Mouse (Mus musculus) limb, embryonic 15.5 days (tissue): ENCODE results near the gene Tvp23b. TPM values are rescaled to one million over a fixed set of nuclear protein-coding genes. Genes with fewer than 3 reads are reported as not detected.

Source experiments
- ATAC-seq: fragments of 200-750 bp; cut with Nextera tagmentation; 2 replicates; pipeline ENCODE4 v1.8.0; 2017; ENCODE audit warnings: low read depth, moderate TSS enrichment; ENCODE audit not compliant: insufficient number of reproducible peaks, low FRiP score, low TSS enrichment
- H3K27ac ChIP-seq: fragments of 300-500 bp; sonication (generic); 2 replicates; pipeline ENCODE4 v1.5.1; 2015; ENCODE audit warnings: moderate library complexity, mild to moderate bottlenecking, inconsistent platforms
- H3K27me3 ChIP-seq: fragments of 300-500 bp; sonication (generic); 2 replicates; pipeline ENCODE4 v1.6.1; 2015; ENCODE audit warnings: inconsistent platforms
- H3K36me3 ChIP-seq: fragments of 300-500 bp; sonication (generic); 2 replicates; pipeline ENCODE4 v1.6.1; 2015; ENCODE audit warnings: inconsistent platforms
- H3K4me1 ChIP-seq: fragments of 300-500 bp; sonication (generic); 2 replicates; pipeline ENCODE4 v1.6.1; 2015; ENCODE audit warnings: inconsistent platforms
- H3K4me2 ChIP-seq: fragments of 300-500 bp; sonication (generic); 2 replicates; pipeline ENCODE4 v1.6.1; 2015; ENCODE audit warnings: mild to moderate bottlenecking, inconsistent platforms
- H3K4me3 ChIP-seq: fragments of 300-500 bp; sonication (generic); 2 replicates; pipeline ENCODE4 v1.5.1; 2015; ENCODE audit warnings: mild to moderate bottlenecking, inconsistent platforms
- H3K9ac ChIP-seq: fragments of 300-500 bp; sonication (generic); 2 replicates; pipeline ENCODE4 v1.6.1; 2015; ENCODE audit warnings: inconsistent platforms
- H3K9me3 ChIP-seq: fragments of 300-500 bp; sonication (generic); 2 replicates; pipeline ENCODE4 v1.6.1; 2016; ENCODE audit warnings: inconsistent platforms
- WGBS: fragments of 180-500 bp; shearing (Covaris S2); methylation state at CpG from one replicate; pipeline ENCODE4 v1.1.7; 2015; 5-methylcytosine and 5-hydroxymethylcytosine counted together
- polyA plus RNA-seq: library from polyadenylated mRNA; unstranded; fragments of >200 nt; fragmentation: Nextera tagmentation; extraction: Ambion mirVana; gene quantifications from 2 replicates; pipeline ENCODE4 v1.2.1, GENCODE M21; 2015

Tvp23b gene
- polyA plus RNA-seq, 1 experiment from 2014 or later = 82.1 TPM

- ATAC-seq = no peak
- Histone ChIP-seq H3K36me3 (no peaks in the 10 kb centered on the region), H3K4me3 (no peak overlapping the region), H3K27me3 (no peaks in the 10 kb centered on the region), H3K9ac (no peak overlapping the region), H3K9me3 (0 out of 2 replicates have a peak, but pooled peaks cover 4% of the 10 kb centered on the region), H3K4me2 (no peak overlapping the region), H3K4me1 (no peaks in the 10 kb centered on the region), H3K27ac (no peak overlapping the region)
- WGBS = 44% methylated on average over 3 of the region's 3 CpGs
Measured at GRCm38 (mm10) chr11:62929799-62930198, 50.5 kb downstream of the Tvp23b start.

- WGBS = 76% methylated on average over 4 of the region's 4 CpGs
- ATAC-seq = no peak
- Histone ChIP-seq H3K4me2 (no peak overlapping the region), H3K36me3 (no peaks in the 10 kb centered on the region), H3K27ac (no peak overlapping the region), H3K9me3 (0 out of 2 replicates have a peak, but pooled peaks cover 4% of the 10 kb centered on the region), H3K27me3 (no peaks in the 10 kb centered on the region), H3K4me1 (no peaks in the 10 kb centered on the region), H3K9ac (no peak overlapping the region), H3K4me3 (no peak overlapping the region)
Measured at GRCm38 (mm10) chr11:62930574-62930973, 51.3 kb downstream of the Tvp23b start.

GRCm38 (mm10) chr11:62931141-62931540 is 51.9 kb downstream of the Tvp23b start:
- no peak overlapping the region for H3K27ac ChIP-seq
- H3K9ac ChIP-seq = no peak overlapping the region
- 67% methylated on average over 5 of the region's 5 CpGs for WGBS
- no peaks in the 10 kb centered on the region for H3K27me3 ChIP-seq
- ATAC-seq = no peak
- H3K36me3 ChIP-seq = no peaks in the 10 kb centered on the region
- H3K4me1 ChIP-seq = no peaks in the 10 kb centered on the region
- no peak overlapping the region for H3K4me2 ChIP-seq
- no peak overlapping the region for H3K4me3 ChIP-seq
- H3K9me3 ChIP-seq = 0 out of 2 replicates have a peak, but pooled peaks cover 4% of the 10 kb centered on the region

- Histone ChIP-seq H3K4me3 (no peak overlapping the region), H3K36me3 (no peaks in the 10 kb centered on the region), H3K9me3 (no peaks in the 10 kb centered on the region), H3K4me1 (no peaks in the 10 kb centered on the region), H3K9ac (no peak overlapping the region), H3K27me3 (no peaks in the 10 kb centered on the region), H3K4me2 (no peak overlapping the region), H3K27ac (no peak overlapping the region)
- ATAC-seq = no peak
- WGBS = 84% methylated on average over 9 of the region's 9 CpGs
Measured at GRCm38 (mm10) chr11:62933099-62933498, 53.8 kb downstream of the Tvp23b start.

- no peaks in the 10 kb centered on the region for H3K36me3 ChIP-seq
- ATAC-seq = no peak
Measured at GRCm38 (mm10) chr11:62934795-62935514, 55.7 kb downstream of the Tvp23b start.

GRCm38 (mm10) chr11:62937986-62938385 is 58.7 kb downstream of the Tvp23b start:
- Histone ChIP-seq H3K27me3 (no peaks in the 10 kb centered on the region), H3K9me3 (no peaks in the 10 kb centered on the region), H3K27ac (no peak overlapping the region), H3K4me1 (no peaks in the 10 kb centered on the region), H3K4me2 (no peak overlapping the region), H3K36me3 (no peaks in the 10 kb centered on the region), H3K9ac (no peak overlapping the region), H3K4me3 (no peak overlapping the region)
- ATAC-seq = no peak
- WGBS = 79% methylated on average over 6 of the region's 6 CpGs

More at GRCm38 (mm10) chr11:62934795-62935514, 55.7 kb downstream of the Tvp23b start:
- WGBS = 70% methylated on average over 11 of the region's 11 CpGs
- Histone ChIP-seq H3K4me2 (no peak overlapping the region), H3K4me3 (no peak overlapping the region), H3K9me3 (no peaks in the 10 kb centered on the region), H3K27me3 (no peaks in the 10 kb centered on the region), H3K4me1 (no peaks in the 10 kb centered on the region), H3K27ac (no peak overlapping the region), H3K9ac (no peak overlapping the region)

- Histone ChIP-seq H3K27me3 (no peaks in the 10 kb centered on the region), H3K9ac (no peak overlapping the region), H3K36me3 (no peaks in the 10 kb centered on the region), H3K4me3 (no peak overlapping the region), H3K4me2 (no peak overlapping the region), H3K9me3 (no peaks in the 10 kb centered on the region), H3K4me1 (no peaks in the 10 kb centered on the region), H3K27ac (no peak overlapping the region)
- 72% methylated on average over 5 of the region's 5 CpGs for WGBS
- no peak for ATAC-seq
Measured at GRCm38 (mm10) chr11:62938921-62939320, 59.7 kb downstream of the Tvp23b start.

- no peaks in the 10 kb centered on the region for H3K36me3 ChIP-seq
- 80% methylated on average over 3 of the region's 3 CpGs for WGBS
- no peak for ATAC-seq
- H3K9ac ChIP-seq = no peak overlapping the region
- H3K4me3 ChIP-seq = no peak overlapping the region
- H3K4me2 ChIP-seq = no peak overlapping the region
- H3K27ac ChIP-seq = no peak overlapping the region
- H3K9me3 ChIP-seq = no peaks in the 10 kb centered on the region
- no peaks in the 10 kb centered on the region for H3K4me1 ChIP-seq
- H3K27me3 ChIP-seq = no peaks in the 10 kb centered on the region
Measured at GRCm38 (mm10) chr11:62940176-62940575, 60.9 kb downstream of the Tvp23b start.

- ATAC-seq = no peak
- Histone ChIP-seq H3K9ac (no peak overlapping the region), H3K36me3 (no peaks in the 10 kb centered on the region), H3K4me1 (no peaks in the 10 kb centered on the region; the same call in 1 of the 2 replicates), H3K27me3 (no peaks in the 10 kb centered on the region), H3K4me2 (no peak overlapping the region), H3K27ac (no peak overlapping the region), H3K4me3 (no peak overlapping the region), H3K9me3 (no peaks in the 10 kb centered on the region)
- 50% methylated on average over 6 of the region's 6 CpGs for WGBS
Measured at GRCm38 (mm10) chr11:62943538-62943937, 64.3 kb downstream of the Tvp23b start.

- Histone ChIP-seq H3K4me3 (no peak overlapping the region), H3K4me2 (no peak overlapping the region), H3K9me3 (no peaks in the 10 kb centered on the region), H3K27ac (no peak overlapping the region), H3K9ac (no peak overlapping the region), H3K27me3 (no peaks in the 10 kb centered on the region), H3K36me3 (no peaks in the 10 kb centered on the region), H3K4me1 (no peaks in the 10 kb centered on the region; the same call in 1 of the 2 replicates)
- no peak for ATAC-seq
- 36% methylated on average over 4 of the region's 4 CpGs for WGBS
Measured at GRCm38 (mm10) chr11:62945514-62945913, 66.3 kb downstream of the Tvp23b start.

- H3K4me1 ChIP-seq = no peaks in the 10 kb centered on the region; the same call in 1 of the 2 replicates
- H3K4me3 ChIP-seq = no peak overlapping the region
- no peaks in the 10 kb centered on the region for H3K36me3 ChIP-seq
- H3K4me2 ChIP-seq = no peak overlapping the region
- ATAC-seq = no peak
- H3K27ac ChIP-seq = no peak overlapping the region
- 80% methylated on average over 1 of the region's 1 CpGs for WGBS
- no peaks in the 10 kb centered on the region for H3K9me3 ChIP-seq
- H3K27me3 ChIP-seq = no peaks in the 10 kb centered on the region
- H3K9ac ChIP-seq = no peak overlapping the region
Measured at GRCm38 (mm10) chr11:62949548-62949947, 70.3 kb downstream of the Tvp23b start.

- Histone ChIP-seq H3K4me3 (no peak within 1 kb of the TSS), H3K4me1 (no peaks in the 10 kb centered on the region; the same call in 1 of the 2 replicates), H3K27ac (no peak within 1 kb of the TSS), H3K27me3 (no peaks in the 10 kb centered on the region), H3K36me3 (no peaks in the 10 kb centered on the region), H3K9ac (no peak within 1 kb of the TSS), H3K4me2 (no peak within 1 kb of the TSS), H3K9me3 (no peaks in the 10 kb centered on the region)
- WGBS = 72% methylated on average over 3 of the region's 3 CpGs
- ATAC-seq = no peak
Measured at GRCm38 (mm10) chr11:62951012-62951411, 71.8 kb downstream of the Tvp23b start, which contains the start of gene Cdrt4. Gene Cdrt4, plus strand, starts transcription at chr11:62951193.
